Mouse (Mus musculus): ENCODE measurements around the gene Tmem131.
"Not testable (repeated sequence)": the region's sequence is repeated elsewhere in the genome, so short reads cannot be mapped to it uniquely, and the experiment has no call there.

Gene Tmem131

DNA sequence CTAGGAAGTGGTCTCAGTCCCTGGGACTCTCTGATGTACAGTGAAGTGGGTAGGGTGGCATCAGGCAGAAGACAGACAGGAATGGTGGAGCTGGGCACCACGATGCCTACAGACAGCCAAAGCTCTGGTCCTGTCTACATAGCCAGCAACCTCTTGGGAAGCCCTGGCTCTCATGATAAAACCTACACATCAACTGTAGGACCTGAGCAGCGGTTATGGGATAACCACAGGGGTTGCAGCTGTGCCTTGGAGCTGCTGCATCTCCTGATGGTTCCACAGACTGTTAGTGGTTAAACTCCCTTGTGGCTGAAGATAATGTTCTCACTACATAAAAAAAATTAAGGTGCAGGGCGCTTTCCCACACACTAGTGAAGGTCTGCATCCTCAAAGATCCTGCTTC lies 107.9 kb downstream of the Tmem131 start:
- no peak for DNase-seq (ENCODE audit: low read depth, low spot score)

DNA sequence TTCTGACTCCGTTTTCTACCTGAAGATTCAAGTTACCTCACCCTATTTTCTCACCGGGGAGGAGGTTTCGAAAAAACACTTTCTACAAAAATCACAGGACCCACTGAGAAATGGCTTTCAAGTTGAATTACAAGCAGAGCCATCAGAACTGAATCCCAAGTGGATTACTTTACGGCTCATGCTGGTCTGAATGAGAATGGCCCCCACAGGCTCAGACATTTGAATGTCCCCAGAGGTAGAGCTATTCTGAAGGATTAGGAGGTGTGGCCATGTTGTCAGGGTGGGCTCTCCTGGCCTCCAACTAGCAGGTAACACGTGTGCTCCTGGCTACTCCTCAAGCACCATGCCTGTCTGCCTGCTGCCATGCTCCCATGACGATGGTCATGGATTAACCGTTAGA lies 109.4 kb downstream of the Tmem131 start:
- no peak for DNase-seq (ENCODE audit: low read depth, low spot score)

DNA sequence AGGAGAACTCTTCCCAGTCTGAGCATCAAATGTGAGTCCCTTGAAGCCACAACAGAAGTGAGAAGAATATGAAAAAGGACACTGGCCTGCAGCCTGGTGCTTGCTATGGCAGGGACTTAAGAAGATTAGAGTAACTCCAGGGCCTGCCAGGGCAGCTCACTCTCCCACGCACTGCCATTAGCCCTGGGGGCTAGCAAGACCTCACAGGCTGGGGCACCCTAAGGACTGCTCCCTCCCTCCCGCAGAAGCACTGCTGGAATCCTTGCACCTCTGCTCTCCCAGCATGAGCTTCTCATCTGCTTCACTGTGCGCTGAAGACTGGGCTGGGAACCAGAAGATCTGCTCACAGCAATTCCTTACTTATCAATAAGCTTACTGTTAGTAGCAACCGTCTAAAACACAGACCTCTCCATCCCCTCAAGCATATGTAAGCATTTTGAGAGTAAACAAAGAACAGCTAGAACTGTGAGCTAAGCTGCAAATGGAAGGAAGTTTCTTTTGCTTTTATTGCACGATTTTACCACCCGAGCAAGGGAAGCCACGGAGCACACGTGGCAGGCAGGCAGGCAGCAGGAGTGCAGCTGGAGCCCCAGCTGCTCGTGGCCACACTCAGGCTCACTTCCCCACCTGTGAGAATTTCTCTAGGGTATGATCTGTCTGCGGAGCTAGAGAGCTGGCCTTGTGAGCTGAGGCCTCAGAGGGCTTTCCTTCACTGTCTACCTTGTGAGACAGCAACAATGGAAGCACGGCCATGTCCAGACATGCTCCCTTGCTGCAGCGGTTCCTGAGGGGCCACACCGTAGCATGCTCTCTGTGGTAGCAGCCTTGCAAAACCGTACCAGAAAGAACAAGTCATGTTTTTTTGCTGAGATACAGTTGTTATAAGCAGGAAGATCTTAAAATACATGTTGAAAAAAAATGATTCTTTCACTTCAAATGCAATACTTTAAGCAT lies 112.3 kb downstream of the Tmem131 start:
- peak; percentile 18 for DNase-seq (ENCODE audit: low read depth, low spot score)

DNA sequence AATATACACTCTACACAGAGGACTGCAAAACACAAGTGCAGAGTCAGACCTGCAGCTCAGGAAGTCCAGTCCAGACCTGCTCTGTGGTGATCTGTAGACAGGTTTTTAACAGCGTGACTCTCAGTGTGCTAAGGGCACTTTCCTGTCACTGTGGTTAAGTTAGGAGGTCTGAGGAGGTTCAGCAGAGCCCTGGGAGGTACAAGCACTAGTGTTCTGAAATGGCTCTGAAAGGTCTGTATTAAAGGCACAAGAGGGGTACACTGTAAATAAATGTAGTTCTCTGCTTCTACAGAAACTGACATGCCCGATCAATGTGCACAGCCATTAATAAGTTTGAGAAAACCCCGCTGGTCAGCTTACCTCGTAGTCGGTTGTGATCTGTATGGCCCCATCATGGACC lies 119.1 kb downstream of the Tmem131 start:
- no peak for DNase-seq (ENCODE audit: low read depth, low spot score)

DNA sequence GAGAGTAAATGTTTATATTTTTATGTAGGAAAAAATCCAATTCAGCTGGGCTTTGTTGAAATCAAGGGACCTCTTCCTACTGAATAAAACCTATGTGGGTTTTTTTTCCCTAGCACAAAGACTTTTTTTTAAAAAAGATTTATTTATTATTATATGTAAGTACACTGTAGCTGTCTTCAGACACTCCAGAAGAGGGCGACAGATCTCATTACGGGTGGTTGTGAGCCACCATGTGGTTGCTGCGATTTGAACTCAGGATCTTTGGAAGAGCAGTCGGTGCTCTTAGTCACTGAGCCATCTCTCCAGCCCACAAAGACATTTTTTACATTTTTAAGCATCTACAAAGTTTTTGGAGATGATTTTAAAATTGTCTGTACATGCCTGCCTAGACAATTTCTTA lies 121.5 kb downstream of the Tmem131 start:
- not testable (repeated sequence) for DNase-seq (ENCODE audit: low read depth, low spot score)

DNA sequence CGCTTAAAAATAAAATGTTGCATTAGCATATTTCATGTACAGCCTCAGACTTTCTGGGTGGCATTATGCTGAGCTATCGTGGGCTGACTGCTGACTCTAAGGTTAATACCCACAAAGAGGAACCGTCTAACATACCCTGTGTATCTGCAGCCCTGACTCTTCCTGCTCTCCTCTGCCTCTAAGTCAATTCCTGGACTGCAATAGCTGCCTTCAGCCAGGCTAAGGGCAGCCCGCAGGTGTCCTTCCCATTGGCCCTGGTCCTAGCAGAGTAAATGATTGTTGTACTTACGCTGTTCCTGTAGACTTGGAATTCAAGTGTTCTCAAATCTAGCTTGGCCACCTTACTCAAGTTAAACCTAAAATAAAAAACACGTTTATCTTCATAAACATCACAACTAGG lies 128.3 kb downstream of the Tmem131 start:
- no peak for DNase-seq (ENCODE audit: low read depth, low spot score)

DNA sequence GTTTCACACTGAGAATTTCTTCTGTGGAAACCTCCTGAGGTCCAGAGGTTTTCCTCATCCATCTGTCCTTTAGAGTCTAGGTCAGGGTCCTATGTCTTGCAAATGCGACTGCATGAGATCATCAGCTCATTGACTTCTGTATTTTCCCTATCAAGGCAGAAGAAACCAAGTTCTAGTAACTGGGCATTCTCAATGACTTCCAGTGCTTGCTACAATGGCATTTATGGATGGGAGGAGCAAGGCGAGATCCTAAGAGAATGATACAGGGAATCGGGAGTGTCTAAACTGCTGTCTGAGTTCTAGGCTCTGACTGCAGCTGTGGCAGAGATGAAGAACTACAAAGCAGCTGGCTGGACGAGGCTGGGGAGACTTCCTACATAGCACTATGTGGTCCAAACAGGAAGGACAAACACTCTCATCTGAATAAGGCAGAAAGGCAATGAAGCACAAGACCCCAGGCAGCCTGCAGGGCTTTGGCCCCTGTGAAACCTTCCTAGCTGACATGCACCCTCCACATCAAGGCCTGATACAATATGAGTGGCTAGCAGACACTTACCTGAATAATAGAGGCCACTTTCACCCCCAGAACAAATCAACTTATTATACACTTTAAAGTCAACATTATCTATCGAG lies 129.1 kb downstream of the Tmem131 start:
- no peak for DNase-seq (ENCODE audit: low read depth, low spot score)

DNA sequence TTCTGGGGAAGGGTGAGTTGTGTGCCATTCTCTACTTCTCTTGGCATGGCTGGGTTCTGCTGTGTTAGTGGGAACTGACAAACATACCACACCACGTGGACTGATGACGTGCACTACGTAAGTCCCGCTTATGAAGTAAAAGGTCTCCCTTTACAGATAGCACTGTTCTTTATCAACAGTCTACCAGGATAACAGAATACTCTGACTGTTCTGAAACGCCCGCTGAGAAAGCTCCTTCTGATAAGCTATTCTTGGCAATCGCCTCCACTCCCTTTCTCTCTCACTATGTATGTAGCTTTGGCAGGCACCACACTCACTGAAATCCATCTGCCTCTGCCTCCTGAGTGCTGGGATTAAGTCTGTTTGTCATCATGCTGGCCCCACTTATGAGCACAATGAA lies 130.1 kb downstream of the Tmem131 start:
- DNase-seq (ENCODE audit: low read depth, low spot score) = no peak

DNA sequence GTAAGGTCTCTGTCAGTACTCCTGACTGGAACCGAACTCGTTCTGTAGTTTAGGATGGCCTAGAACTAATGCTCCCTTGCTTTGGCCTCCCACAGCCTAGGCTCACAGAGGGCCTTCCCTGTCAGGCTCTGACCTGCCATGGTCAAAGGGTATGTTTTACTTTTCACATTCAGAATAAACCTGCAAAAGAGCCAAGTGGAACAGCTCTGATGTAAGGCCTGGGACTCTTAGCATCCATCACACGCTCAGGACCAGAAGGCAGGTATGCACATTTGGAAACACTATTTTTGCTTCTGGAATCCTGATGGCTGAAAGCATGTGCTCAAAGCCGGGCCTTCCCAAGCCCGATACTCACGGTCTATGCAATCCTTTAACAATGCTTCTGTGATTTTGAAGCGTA lies 131.7 kb downstream of the Tmem131 start:
- no peak for DNase-seq (ENCODE audit: low read depth, low spot score)

DNA sequence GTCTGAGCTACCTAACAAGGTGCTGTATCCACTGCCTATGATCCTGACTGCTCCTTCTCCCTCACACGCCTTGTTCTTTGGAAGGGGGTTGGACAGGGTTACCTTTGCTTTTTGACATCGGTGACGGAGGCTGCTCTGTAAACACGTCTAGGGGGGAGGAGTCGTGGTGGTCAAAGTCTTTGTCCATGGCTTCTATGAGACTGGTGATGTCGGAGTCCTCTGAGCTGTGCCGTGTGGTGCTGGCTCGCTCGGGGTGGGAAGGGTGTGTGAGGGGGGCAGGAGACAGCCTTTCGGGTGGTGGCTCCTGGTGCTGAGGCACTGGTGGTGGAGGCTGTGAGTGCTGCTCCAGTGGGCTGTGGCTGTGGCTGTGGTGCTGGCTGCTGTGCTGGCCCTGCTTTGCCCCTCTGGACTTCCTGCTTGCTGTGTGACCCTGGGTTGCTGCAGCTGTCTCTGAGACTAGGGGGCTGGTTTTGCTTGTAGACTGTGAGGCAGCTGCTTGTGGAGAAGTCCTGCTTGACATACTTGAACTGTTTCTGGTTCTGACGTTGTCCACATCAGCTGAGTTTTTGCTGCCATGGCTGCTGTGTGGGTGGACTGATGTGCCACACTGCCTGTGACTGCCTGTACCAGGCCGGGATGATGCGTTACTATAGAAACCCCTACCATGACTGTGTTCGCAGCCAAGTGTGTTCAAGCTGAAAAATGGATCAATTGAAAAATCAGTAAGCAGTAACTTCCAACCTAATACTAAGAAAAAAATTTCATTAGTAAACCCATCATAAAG lies 135.5 kb downstream of the Tmem131 start:
- DNase-seq (ENCODE audit: low read depth, low spot score) = no peak

DNA sequence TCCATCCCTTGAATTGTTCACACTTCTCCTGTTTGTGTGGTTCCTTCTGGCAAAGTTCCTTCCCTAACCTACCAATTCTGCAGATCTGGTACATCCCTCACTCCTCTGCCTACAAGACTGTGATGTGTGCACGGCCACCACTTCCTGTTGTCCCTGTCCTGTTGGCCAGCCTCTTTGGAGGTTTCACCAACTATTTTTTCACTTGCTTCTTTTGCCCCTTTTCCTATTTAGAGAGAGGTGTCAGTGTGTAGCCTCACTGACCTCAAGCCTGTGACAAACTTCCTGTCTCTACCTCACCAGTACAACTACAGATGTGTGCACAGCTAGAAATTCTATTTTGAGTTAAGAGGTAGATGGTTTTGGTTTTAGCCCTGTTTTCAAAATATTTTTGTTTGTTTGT lies 136.4 kb downstream of the Tmem131 start:
- DNase-seq (ENCODE audit: low read depth, low spot score) = no peak

DNA sequence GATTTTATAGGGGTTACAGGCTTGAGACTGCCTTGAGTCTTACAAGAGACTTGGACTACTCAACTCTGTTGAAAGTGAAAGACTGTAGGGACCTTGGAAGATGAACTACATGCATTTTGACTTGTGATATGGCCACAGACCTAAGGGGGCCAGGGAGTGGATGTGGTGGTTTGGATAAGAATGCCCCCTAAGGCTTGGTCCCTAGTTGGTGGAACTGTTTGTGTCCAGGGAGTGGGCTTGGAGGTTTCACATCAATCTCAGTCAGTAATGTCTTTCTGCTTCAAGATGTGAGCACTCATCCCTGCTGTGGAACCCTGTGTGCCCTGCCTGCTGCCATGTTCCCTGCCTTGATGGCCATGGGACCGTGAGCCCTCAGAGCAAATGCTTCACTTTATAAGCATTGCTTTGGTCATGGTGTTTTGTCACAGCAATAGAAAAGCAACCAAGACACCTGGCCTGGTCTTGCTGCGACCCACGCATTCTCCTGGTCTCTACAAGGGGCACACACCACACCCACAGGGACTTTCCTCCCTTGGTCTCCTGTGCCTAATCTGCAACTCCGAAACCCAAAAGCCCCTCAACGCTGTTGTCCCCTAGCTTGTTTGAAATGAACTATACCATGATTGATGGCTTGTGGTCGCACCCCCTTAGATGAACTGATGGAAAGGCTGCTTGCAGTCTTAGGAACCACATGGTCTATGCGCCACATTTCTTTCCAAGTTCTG lies 137.1 kb downstream of the Tmem131 start:
- DNase-seq (ENCODE audit: low read depth, low spot score) = no peak

DNA sequence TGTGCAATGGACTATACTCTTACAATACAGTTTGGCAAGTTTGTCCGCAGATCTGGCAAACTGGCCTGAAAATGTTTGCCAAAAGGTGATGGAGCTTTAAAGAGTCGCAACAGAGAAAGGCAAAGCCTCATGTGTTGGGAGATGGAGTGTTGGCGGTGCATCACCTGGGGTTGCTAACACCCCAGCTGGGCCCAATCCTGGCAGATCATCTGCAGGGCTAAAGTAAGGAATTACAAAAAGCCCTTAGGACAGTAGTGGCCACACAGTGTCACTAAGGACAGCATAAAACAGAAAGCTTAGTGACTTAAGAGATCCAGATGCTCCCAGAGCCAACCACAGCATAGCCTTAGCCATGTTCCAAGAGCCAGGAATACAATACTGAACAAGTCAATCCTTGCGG lies 138.6 kb downstream of the Tmem131 start:
- DNase-seq (ENCODE audit: low read depth, low spot score) = no peak

DNA sequence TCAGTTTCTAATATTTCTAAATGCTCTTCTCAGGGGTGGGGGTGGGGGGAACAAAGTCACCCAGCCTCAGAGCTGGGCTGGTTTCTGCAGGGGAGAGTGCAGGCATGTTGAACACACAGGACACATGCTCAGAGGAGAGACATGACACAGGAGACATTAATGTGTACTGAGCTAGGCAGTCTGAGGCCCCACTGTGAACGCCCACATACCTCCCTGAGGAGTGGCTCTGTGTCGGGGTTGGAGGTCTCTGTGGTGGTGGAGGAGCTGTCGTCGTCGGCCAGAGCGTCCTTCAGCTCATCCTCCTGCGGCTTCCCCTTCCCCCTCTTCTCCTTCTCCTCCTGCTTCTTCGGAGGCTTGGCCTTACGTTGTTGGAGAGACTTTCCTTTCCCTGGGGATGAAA lies 139.2 kb downstream of the Tmem131 start:
- DNase-seq (ENCODE audit: low read depth, low spot score) = no peak

DNA sequence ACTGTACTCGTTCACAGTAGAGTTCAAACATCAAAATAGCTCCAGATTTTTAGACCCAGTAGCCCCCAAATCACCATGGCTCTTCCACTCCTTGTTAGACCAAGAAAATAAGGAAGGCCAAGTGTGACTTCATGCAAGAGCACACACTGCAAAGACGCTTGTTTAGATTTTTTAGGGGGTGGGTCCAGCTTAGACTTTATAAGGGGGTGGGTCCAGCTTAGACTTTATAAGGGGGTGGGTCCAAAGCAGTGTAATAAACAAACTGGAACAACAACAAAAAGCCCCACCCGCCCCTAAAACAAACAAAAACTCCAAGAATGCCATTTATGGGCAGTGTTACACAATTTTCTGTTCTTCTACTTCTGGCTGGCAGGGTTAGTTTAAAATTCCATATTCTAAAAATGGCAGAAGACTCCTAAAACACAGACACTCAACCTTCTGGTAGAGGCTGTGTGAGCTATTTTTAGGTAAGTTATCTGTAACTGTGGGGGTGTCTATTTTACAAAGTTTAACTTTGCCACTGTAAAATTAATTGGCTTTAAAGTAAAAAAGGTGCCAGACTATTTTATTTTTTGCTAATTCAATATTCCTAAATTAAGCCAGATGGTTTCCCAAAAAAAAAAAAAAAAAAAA lies 143.0 kb downstream of the Tmem131 start:
- DNase-seq (ENCODE audit: low read depth, low spot score) = no peak

DNA sequence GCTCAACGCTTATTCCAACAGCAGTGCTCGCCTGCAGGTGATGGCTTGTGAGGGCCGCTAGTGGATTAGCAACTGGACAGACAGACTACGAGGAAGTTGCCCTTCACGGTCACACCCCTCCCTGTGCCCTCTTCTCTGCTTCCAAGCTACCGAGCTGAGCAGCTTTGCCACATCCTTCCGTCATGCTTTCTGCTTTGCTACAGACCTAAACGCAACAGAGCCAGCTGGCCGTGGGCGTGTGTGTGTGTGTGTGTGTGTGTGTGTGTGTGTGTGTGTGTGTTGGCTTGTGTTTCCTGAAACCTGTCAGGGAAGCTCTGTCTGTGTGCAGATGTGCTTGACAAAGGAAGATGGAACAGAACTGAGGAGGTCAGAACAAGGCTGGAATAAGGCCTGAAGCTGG lies 146.0 kb downstream of the Tmem131 start:
- DNase-seq (ENCODE audit: low read depth, low spot score) = no peak

DNA sequence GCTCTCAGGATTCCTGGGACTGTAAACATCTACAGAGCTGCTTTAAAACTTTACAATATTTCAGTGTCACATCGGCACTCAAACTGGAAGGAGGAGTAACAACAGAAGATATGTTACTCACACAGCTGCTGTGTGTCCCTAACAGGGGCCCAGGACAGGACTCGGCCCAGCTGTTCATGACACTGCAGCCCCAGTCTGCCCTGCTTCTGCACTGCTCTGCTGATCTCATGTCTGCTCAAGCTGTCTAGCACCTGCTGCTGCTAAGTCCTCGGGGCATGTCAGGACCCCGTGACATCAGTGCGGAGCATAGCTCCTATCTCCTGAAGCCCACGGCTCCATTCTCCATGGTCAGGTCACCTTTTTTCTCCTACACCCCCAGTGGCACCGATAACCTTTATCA lies 146.8 kb downstream of the Tmem131 start:
- no peak for DNase-seq (ENCODE audit: low read depth, low spot score)

DNA sequence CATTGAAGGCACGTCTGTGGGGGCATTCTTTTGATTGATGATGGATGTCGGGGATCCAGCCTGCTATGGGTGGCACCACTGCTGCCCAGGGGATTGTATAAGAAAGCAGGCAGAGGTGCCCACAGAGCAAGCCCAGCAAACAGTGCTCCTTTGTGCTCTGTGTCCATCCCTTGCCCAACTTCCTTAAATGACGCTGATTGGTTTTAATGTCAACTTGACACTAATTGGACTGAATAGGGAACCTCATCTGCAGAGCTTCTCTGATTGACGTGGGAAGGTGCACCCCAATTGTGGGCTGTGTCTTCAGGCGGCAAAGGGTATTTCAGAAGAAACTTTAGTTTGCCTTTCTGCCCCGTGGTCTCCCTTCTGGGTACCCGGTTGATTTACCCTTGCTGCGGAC lies 154.1 kb downstream of the Tmem131 start:
- no peak for DNase-seq (ENCODE audit: low read depth, low spot score)

DNA sequence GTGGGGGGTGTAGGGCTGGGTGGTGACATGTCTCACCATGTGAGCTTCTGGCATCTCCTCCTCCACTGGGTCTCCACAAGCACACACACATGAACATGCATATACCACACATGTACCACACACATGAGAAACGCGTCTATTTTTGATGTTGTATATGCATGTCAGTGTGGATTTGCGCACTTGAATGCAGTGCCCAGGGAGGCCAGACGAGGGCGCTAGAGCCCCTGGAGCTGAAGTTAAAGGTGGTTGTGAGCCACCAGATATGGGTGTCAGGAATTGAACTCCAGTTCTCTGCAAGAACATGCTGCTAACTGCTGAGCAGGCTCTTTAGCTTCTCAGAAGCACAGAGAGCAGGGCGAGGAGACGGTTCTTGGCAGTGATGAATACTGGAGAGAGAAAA lies 157.1 kb downstream of the Tmem131 start:
- no peak for DNase-seq (ENCODE audit: low read depth, low spot score)

DNA sequence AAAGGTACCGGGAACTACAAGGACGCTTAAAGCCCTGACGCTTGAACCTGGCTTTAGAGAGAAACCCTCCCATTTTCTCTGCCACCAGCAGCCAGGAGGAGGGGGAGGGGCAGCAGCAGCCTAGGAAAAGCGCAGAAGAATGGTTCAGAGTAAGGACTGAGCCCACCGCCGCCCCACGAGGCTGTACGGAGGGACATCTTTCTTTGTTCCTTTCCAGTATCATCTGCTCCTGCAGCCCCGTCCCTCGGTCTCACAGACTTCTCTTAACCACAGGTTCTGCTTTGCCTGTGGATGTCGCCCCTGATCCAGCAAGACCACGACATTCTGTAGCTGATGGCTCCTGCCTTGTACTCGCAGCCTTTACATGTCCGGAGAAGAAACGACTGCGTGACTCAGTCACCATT lies 158.2 kb downstream of the Tmem131 start:
- peak; percentile 36 for DNase-seq (ENCODE audit: low read depth, low spot score)

Data from forelimb bud, embryonic 11.5 days (tissue).